Mouse (Mus musculus) heart, adult 2 months (tissue): ENCODE results near the gene Hipk4.

ENCODE experiments used
- CTCF ChIP-seq: fragments of 200-600 bp; IDR thresholded peaks from 2 replicates; pipeline ENCODE4 v1.8.1; 2022; ENCODE audit warnings: antibody characterized with exemption, mild to moderate bottlenecking, moderate library complexity
- EP300 ChIP-seq: fragments of 200-500 bp; IDR thresholded peaks from 2 replicates; pipeline ENCODE4 v1.6.1; 2011; ENCODE audit warnings: low read depth, low read length, control low read depth; ENCODE audit not compliant: insufficient read depth
- POLR2A ChIP-seq: fragments of 200-500 bp; IDR thresholded peaks from 2 replicates; pipeline ENCODE4 v1.6.1; 2011; ENCODE audit warnings: mild to moderate bottlenecking, low read depth, low read length, control low read depth; ENCODE audit not compliant: insufficient read depth

- TF ChIP-seq CTCF = no peak
- TF ChIP-seq POLR2A = no peak
- TF ChIP-seq EP300 = no peak
Observed at GRCm38 (mm10) chr7:27518314-27518713, 4.8 kb upstream of the Hipk4 start.
